Mouse (Mus musculus) limb, embryonic 15.5 days (tissue): ENCODE measurements around the gene Thnsl1. TPM values are rescaled to one million over a fixed set of nuclear protein-coding genes. Genes with fewer than 3 reads are reported as not detected.

Experiments used
- ATAC-seq: fragments of 200-750 bp; cut with Nextera tagmentation; 2 replicates; pipeline ENCODE4 v1.8.0; 2017; ENCODE audit warnings: low read depth, moderate TSS enrichment; ENCODE audit not compliant: insufficient number of reproducible peaks, low FRiP score, low TSS enrichment
- H3K27ac ChIP-seq: fragments of 300-500 bp; sonication (generic); 2 replicates; pipeline ENCODE4 v1.5.1; 2015; ENCODE audit warnings: moderate library complexity, mild to moderate bottlenecking, inconsistent platforms
- H3K27me3 ChIP-seq: fragments of 300-500 bp; sonication (generic); 2 replicates; pipeline ENCODE4 v1.6.1; 2015; ENCODE audit warnings: inconsistent platforms
- H3K36me3 ChIP-seq: fragments of 300-500 bp; sonication (generic); 2 replicates; pipeline ENCODE4 v1.6.1; 2015; ENCODE audit warnings: inconsistent platforms
- H3K4me1 ChIP-seq: fragments of 300-500 bp; sonication (generic); 2 replicates; pipeline ENCODE4 v1.6.1; 2015; ENCODE audit warnings: inconsistent platforms
- H3K4me2 ChIP-seq: fragments of 300-500 bp; sonication (generic); 2 replicates; pipeline ENCODE4 v1.6.1; 2015; ENCODE audit warnings: mild to moderate bottlenecking, inconsistent platforms
- H3K4me3 ChIP-seq: fragments of 300-500 bp; sonication (generic); 2 replicates; pipeline ENCODE4 v1.5.1; 2015; ENCODE audit warnings: mild to moderate bottlenecking, inconsistent platforms
- H3K9ac ChIP-seq: fragments of 300-500 bp; sonication (generic); 2 replicates; pipeline ENCODE4 v1.6.1; 2015; ENCODE audit warnings: inconsistent platforms
- H3K9me3 ChIP-seq: fragments of 300-500 bp; sonication (generic); 2 replicates; pipeline ENCODE4 v1.6.1; 2016; ENCODE audit warnings: inconsistent platforms
- WGBS: fragments of 180-500 bp; shearing (Covaris S2); methylation state at CpG from one replicate; pipeline ENCODE4 v1.1.7; 2015; 5-methylcytosine and 5-hydroxymethylcytosine counted together
- polyA plus RNA-seq: library from polyadenylated mRNA; unstranded; fragments of >200 nt; fragmentation: Nextera tagmentation; extraction: Ambion mirVana; gene quantifications from 2 replicates; pipeline ENCODE4 v1.2.1, GENCODE M21; 2015

Gene Thnsl1
- polyA plus RNA-seq, 1 experiment from 2014 or later: 5.6 TPM

GRCm38 (mm10) chr2:21205831-21206159 lies 271 bp downstream of the Thnsl1 start:
- peak overlapping the region; percentile 58 for H3K27ac ChIP-seq
- WGBS: 2% methylated on average over 19 of the region's 19 CpGs
- H3K4me1 ChIP-seq: peaks cover 5% of the 10 kb centered on the region; the same call in 1 of the 2 replicates
- no peaks in the 10 kb centered on the region for H3K36me3 ChIP-seq
- peak; percentile 84 for ATAC-seq
- H3K4me2 ChIP-seq: peak overlapping the region; percentile 83
- no peaks in the 10 kb centered on the region for H3K9me3 ChIP-seq
- no peaks in the 10 kb centered on the region for H3K27me3 ChIP-seq
- H3K4me3 ChIP-seq: peak overlapping the region; percentile 67
- H3K9ac ChIP-seq: peak overlapping the region; percentile 35; the same call in 1 of the 2 replicates

GRCm38 (mm10) chr2:21206278-21206677 lies 754 bp downstream of the Thnsl1 start:
- no peaks in the 10 kb centered on the region for H3K27me3 ChIP-seq
- no peak for ATAC-seq
- peak overlapping the region; percentile 67 for H3K4me3 ChIP-seq
- peaks cover 5% of the 10 kb centered on the region; the same call in 1 of the 2 replicates for H3K4me1 ChIP-seq
- H3K27ac ChIP-seq: no peak overlapping the region
- H3K4me2 ChIP-seq: peak overlapping the region; percentile 83
- H3K9me3 ChIP-seq: no peaks in the 10 kb centered on the region
- no peaks in the 10 kb centered on the region for H3K36me3 ChIP-seq
- WGBS: 50% methylated on average over 6 of the region's 6 CpGs
- H3K9ac ChIP-seq: no peak overlapping the region

- Histone ChIP-seq H3K27ac (no peak overlapping the region), H3K27me3 (no peaks in the 10 kb centered on the region), H3K4me2 (no peak overlapping the region), H3K36me3 (no peaks in the 10 kb centered on the region), H3K9ac (no peak overlapping the region), H3K9me3 (no peaks in the 10 kb centered on the region), H3K4me1 (no peaks in the 10 kb centered on the region), H3K4me3 (no peak overlapping the region)
- no peak for ATAC-seq
- 83% methylated on average over 6 of the region's 6 CpGs for WGBS
Measured at GRCm38 (mm10) chr2:21211361-21211760, 5.8 kb downstream of the Thnsl1 start.

GRCm38 (mm10) chr2:21214322-21214721 lies 8.8 kb downstream of the Thnsl1 start:
- Histone ChIP-seq H3K4me1 (no peaks in the 10 kb centered on the region), H3K27ac (no peak overlapping the region), H3K36me3 (no peaks in the 10 kb centered on the region), H3K27me3 (no peaks in the 10 kb centered on the region), H3K4me3 (no peak overlapping the region), H3K9ac (no peak overlapping the region), H3K9me3 (no peaks in the 10 kb centered on the region), H3K4me2 (no peak overlapping the region)
- ATAC-seq: no peak

GRCm38 (mm10) chr2:21215284-21215683 lies 9.8 kb downstream of the Thnsl1 start:
- WGBS: 89% methylated on average over 2 of the region's 2 CpGs
- H3K4me1 ChIP-seq: no peaks in the 10 kb centered on the region
- ATAC-seq: no peak

GRCm38 (mm10) chr2:21222453-21223384 lies 17.2 kb downstream of the Thnsl1 start:
- no peak for ATAC-seq
- H3K27ac ChIP-seq: no peak overlapping the region
- H3K4me3 ChIP-seq: no peak overlapping the region
- WGBS: 86% methylated on average over 9 of the region's 9 CpGs
- H3K4me2 ChIP-seq: no peak overlapping the region
- no peaks in the 10 kb centered on the region for H3K36me3 ChIP-seq
- no peaks in the 10 kb centered on the region for H3K27me3 ChIP-seq
- H3K9ac ChIP-seq: no peak overlapping the region
- H3K9me3 ChIP-seq: no peaks in the 10 kb centered on the region
- no peaks in the 10 kb centered on the region for H3K4me1 ChIP-seq

More at GRCm38 (mm10) chr2:21215284-21215683, 9.8 kb downstream of the Thnsl1 start:
- Histone ChIP-seq H3K9ac (no peak overlapping the region), H3K36me3 (no peaks in the 10 kb centered on the region), H3K4me3 (no peak overlapping the region), H3K4me2 (no peak overlapping the region), H3K9me3 (no peaks in the 10 kb centered on the region), H3K27me3 (no peaks in the 10 kb centered on the region), H3K27ac (no peak overlapping the region)

GRCm38 (mm10) chr2:21230276-21230675 lies 24.8 kb downstream of the Thnsl1 start:
- H3K4me1 ChIP-seq: 0 out of 2 replicates have a peak, but pooled peaks cover 4% of the 10 kb centered on the region
- H3K4me3 ChIP-seq: no peak overlapping the region
- H3K9ac ChIP-seq: no peak overlapping the region
- ATAC-seq: no peak
- no peaks in the 10 kb centered on the region for H3K9me3 ChIP-seq
- H3K36me3 ChIP-seq: no peaks in the 10 kb centered on the region
- WGBS: 63% methylated on average over 2 of the region's 2 CpGs
- H3K27me3 ChIP-seq: no peaks in the 10 kb centered on the region
- no peak overlapping the region for H3K27ac ChIP-seq
- no peak overlapping the region for H3K4me2 ChIP-seq

- Histone ChIP-seq H3K27me3 (no peaks in the 10 kb centered on the region), H3K4me1 (0 out of 2 replicates have a peak, but pooled peaks cover 4% of the 10 kb centered on the region), H3K4me2 (no peak overlapping the region), H3K4me3 (no peak overlapping the region), H3K36me3 (no peaks in the 10 kb centered on the region), H3K9ac (no peak overlapping the region), H3K27ac (no peak overlapping the region), H3K9me3 (no peaks in the 10 kb centered on the region)
- WGBS: 69% methylated on average over 3 of the region's 3 CpGs
- no peak for ATAC-seq
Measured at GRCm38 (mm10) chr2:21231147-21231546, 25.6 kb downstream of the Thnsl1 start.

GRCm38 (mm10) chr2:21234871-21235648 lies 29.5 kb downstream of the Thnsl1 start:
- H3K4me2 ChIP-seq: no peak overlapping the region
- no peaks in the 10 kb centered on the region for H3K27me3 ChIP-seq
- H3K4me1 ChIP-seq: 0 out of 2 replicates have a peak, but pooled peaks cover 4% of the 10 kb centered on the region
- no peaks in the 10 kb centered on the region for H3K9me3 ChIP-seq
- no peak overlapping the region for H3K4me3 ChIP-seq
- peak; percentile 56 for ATAC-seq
- peak overlapping the region; percentile 63 for H3K27ac ChIP-seq
- 54% methylated on average over 9 of the region's 9 CpGs for WGBS
- no peaks in the 10 kb centered on the region for H3K36me3 ChIP-seq
- H3K9ac ChIP-seq: no peak overlapping the region

GRCm38 (mm10) chr2:21235844-21236386 lies 30.4 kb downstream of the Thnsl1 start:
- H3K4me3 ChIP-seq: no peak overlapping the region
- no peak overlapping the region; the same call in 1 of the 2 replicates for H3K27ac ChIP-seq
- H3K9me3 ChIP-seq: no peaks in the 10 kb centered on the region
- no peak for ATAC-seq
- H3K4me1 ChIP-seq: 0 out of 2 replicates have a peak, but pooled peaks cover 4% of the 10 kb centered on the region
- H3K4me2 ChIP-seq: no peak overlapping the region
- 88% methylated on average over 4 of the region's 4 CpGs for WGBS
- H3K36me3 ChIP-seq: no peaks in the 10 kb centered on the region
- H3K27me3 ChIP-seq: no peaks in the 10 kb centered on the region
- H3K9ac ChIP-seq: no peak overlapping the region

- Histone ChIP-seq H3K27me3 (no peaks in the 10 kb centered on the region), H3K4me2 (no peak overlapping the region)
- no peak for ATAC-seq
Measured at GRCm38 (mm10) chr2:21236846-21237245, 31.3 kb downstream of the Thnsl1 start.

More at GRCm38 (mm10) chr2:21236846-21237245, 31.3 kb downstream of the Thnsl1 start:
- Histone ChIP-seq H3K4me3 (no peak overlapping the region), H3K9ac (no peak overlapping the region), H3K36me3 (no peaks in the 10 kb centered on the region), H3K4me1 (0 out of 2 replicates have a peak, but pooled peaks cover 4% of the 10 kb centered on the region), H3K9me3 (no peaks in the 10 kb centered on the region), H3K27ac (0 out of 2 replicates have a peak overlapping the region, but pooled peaks have one; percentile 7)
- 69% methylated on average over 5 of the region's 5 CpGs for WGBS
